Mouse (Mus musculus) spleen, adult 2 months (tissue): ENCODE results near the gene Tmed9. TPM values are rescaled to one million over a fixed set of nuclear protein-coding genes. Genes with fewer than 3 reads are reported as not detected.

Experiments used
- DNase-seq, 2 experiments: peaks; one replicate each; pipeline versions ENCODE4 v3.0.0 to v3.0.0-alpha.2; 2012 to 2021; ENCODE audit warnings: low spot score in 2 of 2, low read depth in 1 of 2
- H3K27ac ChIP-seq: fragments of 200-500 bp; 2 replicates; pipeline ENCODE4 v1.5.1; 2012; ENCODE audit warnings: low read length, inconsistent platforms; ENCODE audit not compliant: insufficient read depth
- H3K27me3 ChIP-seq: fragments of 200-500 bp; 2 replicates; pipeline ENCODE4 v1.6.1; 2012; ENCODE audit warnings: mild to moderate bottlenecking, moderate library complexity, low read length, inconsistent platforms; ENCODE audit not compliant: control insufficient read depth, insufficient read depth
- H3K36me3 ChIP-seq: fragments of 200-500 bp; 2 replicates; pipeline ENCODE4 v1.6.1; 2012; ENCODE audit warnings: mild to moderate bottlenecking, low read length, inconsistent platforms; ENCODE audit not compliant: control insufficient read depth, insufficient read depth
- H3K4me1 ChIP-seq: fragments of 200-500 bp; 2 replicates; pipeline ENCODE4 v1.6.1; 2011; ENCODE audit warnings: inconsistent platforms; ENCODE audit not compliant: control insufficient read depth, insufficient read depth, insufficient read length
- H3K4me3 ChIP-seq: fragments of 200-500 bp; 2 replicates; pipeline ENCODE4 v1.5.1; 2011; ENCODE audit warnings: mild to moderate bottlenecking, inconsistent platforms; ENCODE audit not compliant: insufficient read depth, insufficient read length; ENCODE audit errors: extremely low read depth
- CTCF ChIP-seq: fragments of 200-500 bp; IDR thresholded peaks from 2 replicates; pipeline ENCODE4 v1.5.1; 2011; ENCODE audit warnings: mild to moderate bottlenecking, inconsistent platforms; ENCODE audit not compliant: insufficient read depth, insufficient read length, insufficient replicate concordance; ENCODE audit errors: extremely low read depth
- POLR2A ChIP-seq: fragments of 200-500 bp; IDR thresholded peaks from 2 replicates; pipeline ENCODE4 v1.6.1; 2011; ENCODE audit warnings: low read depth, low read length, inconsistent platforms
- WGBS: fragments of 180-500 bp; shearing (Covaris S2); methylation state at CpG from one replicate; pipeline ENCODE4 v1.1.7; 2018; 5-methylcytosine and 5-hydroxymethylcytosine counted together
- polyA plus RNA-seq: library from polyadenylated mRNA; depleted of rRNA; stranded (reverse); fragments of >200 nt; gene quantifications from 2 replicates; pipeline ENCODE4 v1.2.3, GENCODE M21; 2012

Gene Tmed9
- polyA plus RNA-seq, 1 experiment, result 45.7 TPM

DNA sequence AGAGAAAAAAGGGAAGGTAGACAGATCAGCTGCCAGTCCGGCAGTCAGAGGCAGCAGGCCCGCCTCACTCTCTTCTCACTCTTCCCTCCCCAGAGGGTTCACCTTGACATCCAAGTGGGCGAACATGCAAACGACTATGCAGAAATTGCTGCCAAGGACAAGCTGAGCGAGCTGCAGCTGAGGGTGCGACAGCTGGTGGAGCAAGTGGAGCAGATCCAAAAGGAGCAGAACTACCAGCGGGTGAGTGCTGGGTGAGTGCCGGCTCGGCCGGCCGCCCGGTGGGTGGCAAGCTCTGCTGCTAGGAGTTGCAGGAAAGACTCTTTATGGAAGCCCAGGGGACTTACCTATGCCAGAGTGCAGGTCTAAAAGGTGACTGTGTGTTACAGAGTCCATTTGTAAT, 21.8 kb downstream of the Tmed9 start:
- Histone ChIP-seq H3K27me3 (no peaks in the 10 kb centered on the region), H3K27ac (no peak overlapping the region), H3K36me3 (peaks cover 24% of the 10 kb centered on the region), H3K4me3 (no peak overlapping the region), H3K4me1 (peaks cover 5% of the 10 kb centered on the region; the same call in 1 of the 2 replicates)
- DNase-seq, result no peak
- WGBS, result 92% methylated on average over 12 of the region's 12 CpGs
- no peak for TF ChIP-seq CTCF
- no peak for TF ChIP-seq POLR2A

DNA sequence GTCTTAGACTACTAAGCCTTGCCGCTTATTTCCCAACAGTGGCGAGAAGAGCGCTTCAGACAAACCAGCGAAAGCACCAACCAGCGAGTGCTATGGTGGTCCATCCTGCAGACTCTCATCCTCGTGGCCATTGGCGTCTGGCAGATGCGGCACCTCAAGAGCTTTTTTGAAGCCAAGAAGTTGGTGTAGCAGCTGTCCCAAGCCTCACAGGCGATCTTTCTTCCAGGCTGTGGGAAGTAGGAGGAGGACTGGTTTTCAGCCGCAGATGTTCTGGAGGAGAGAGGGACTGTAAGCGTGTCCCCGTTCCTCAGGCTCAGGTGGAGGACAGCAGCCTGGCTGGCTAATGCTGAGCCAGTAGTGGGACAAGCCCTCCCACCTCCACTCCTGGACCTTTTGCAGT, 23.3 kb downstream of the Tmed9 start:
- DNase-seq, result no peak
- Histone ChIP-seq H3K27ac (no peak overlapping the region), H3K4me3 (no peak overlapping the region), H3K27me3 (no peaks in the 10 kb centered on the region), H3K4me1 (peaks cover 5% of the 10 kb centered on the region; the same call in 1 of the 2 replicates), H3K36me3 (peaks cover 24% of the 10 kb centered on the region)
- TF ChIP-seq POLR2A (no peak), CTCF (no peak)
- WGBS, result 94% methylated on average over 12 of the region's 12 CpGs

DNA sequence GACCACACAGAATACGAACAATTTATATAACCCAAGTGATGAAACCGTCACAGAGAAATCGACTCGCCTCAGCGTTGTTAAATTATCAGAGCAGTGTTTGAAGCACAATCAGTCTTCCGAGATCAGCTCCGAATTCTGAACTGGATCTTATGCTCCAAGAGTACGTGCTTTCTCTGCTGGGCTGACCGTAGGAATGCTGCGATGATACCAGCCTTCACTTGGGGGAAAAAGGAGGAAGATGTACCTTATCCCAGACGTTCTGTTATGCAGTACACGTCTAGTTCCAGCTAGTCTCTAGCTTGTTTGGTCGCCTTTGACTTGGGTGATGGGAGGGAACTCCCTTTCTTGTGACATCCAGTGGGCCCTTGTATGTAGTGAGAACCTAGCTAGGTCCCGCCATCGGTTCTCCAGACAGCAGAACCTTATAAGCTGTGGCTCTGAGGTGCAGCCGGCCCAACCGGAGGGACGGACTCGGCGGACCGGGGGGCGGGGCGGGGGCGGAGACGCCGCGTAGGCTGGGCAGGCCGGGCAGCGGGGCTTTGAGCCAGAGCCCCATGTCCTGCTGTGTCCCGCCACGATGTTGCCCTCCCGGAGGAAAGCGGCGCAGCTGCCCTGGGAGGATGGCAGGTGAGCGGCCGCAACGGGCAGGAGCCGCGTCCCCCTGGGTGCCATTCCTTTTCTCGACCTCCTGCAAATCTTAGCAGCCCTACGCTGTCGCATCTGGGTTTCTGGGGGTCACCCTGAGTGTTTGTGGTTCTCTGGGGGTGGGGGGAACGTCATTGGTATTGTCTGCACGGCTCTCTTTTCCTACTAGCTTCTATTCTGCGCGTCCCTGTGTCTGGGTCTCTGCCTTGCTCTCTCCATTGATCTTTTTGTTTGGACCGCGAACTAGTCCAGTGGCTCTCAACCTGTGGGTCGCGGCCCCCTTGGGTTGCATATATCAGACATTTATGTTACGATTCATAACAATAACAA, 26.3 kb downstream of the Tmed9 start, which contains the start of gene B4galt7:
B4galt7 (plus strand) TSS at position 331 of the 975 bp plus-strand sequence.
- Histone ChIP-seq H3K4me3 (peak within 1 kb of the TSS; percentile 96), H3K36me3 (peaks cover 25% of the 10 kb centered on the region), H3K27ac (peak within 1 kb of the TSS; percentile 62), H3K27me3 (no peaks in the 10 kb centered on the region), H3K4me1 (peaks cover 5% of the 10 kb centered on the region; the same call in 1 of the 2 replicates)
- TF ChIP-seq CTCF (no peak), POLR2A (peak; percentile 22)
- peak; percentile 31 to 76 for DNase-seq
- 6% methylated on average over 47 of the region's 51 CpGs for WGBS

DNA sequence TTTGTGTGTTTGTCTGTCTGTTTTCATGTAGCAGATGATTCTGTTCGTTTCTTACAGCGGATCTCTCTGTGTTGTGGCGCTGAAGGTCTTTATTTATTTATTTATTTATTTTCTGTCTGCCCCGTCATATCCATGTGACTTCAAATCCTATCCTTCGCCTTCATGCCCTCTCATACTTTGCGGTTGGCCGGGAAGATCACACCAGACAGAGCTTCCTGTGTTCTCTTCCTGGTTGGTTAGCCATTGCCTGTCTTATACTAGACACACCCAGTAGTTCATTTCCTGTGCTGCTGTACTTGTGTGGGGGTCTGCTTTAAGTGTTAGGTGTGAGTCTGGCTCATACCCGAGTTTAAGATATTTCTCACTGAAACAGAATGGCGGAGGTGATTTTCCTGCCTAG, 27.1 kb downstream of the Tmed9 start:
- Histone ChIP-seq H3K36me3 (peaks cover 19% of the 10 kb centered on the region), H3K27ac (peak overlapping the region; percentile 62), H3K4me3 (peak overlapping the region; percentile 96; the same call in 1 of the 2 replicates), H3K27me3 (no peaks in the 10 kb centered on the region), H3K4me1 (peaks cover 5% of the 10 kb centered on the region; the same call in 1 of the 2 replicates)
- DNase-seq, result peak in 1 of 2 experiments; percentile 18
- 2% methylated on average over 9 of the region's 9 CpGs for WGBS
- TF ChIP-seq CTCF (no peak), POLR2A (no peak)

DNA sequence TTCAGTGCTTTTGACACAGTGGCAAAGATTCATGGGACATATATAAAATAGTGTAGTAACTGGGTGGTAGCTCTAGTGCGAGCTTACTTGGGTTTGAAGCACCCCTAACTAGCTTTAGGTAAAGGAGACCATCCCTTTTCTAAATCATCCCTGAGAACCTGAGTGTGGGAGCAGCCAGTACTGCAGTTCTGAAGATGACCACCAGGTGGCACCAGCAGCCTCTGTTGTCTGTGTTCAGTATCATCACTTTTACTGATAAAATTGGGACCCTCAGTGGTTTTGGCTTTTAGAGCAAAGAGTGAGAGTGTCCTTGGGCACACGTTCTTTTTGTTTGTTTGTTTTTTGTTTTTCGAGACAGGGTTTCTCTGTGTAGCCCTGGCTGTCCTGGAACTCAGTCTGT, 28.1 kb downstream of the Tmed9 start:
- no peak overlapping the region for H3K4me3 ChIP-seq
- TF ChIP-seq CTCF (peak; percentile 82; the same call in 1 of the 2 replicates), POLR2A (no peak)
- peaks cover 13% of the 10 kb centered on the region for H3K36me3 ChIP-seq
- H3K27ac ChIP-seq, result no peak overlapping the region
- peak in 1 of 2 experiments; percentile 78 for DNase-seq
- WGBS, result 3% methylated on average over 3 of the region's 3 CpGs
- no peaks in the 10 kb centered on the region for H3K27me3 ChIP-seq
- H3K4me1 ChIP-seq, result peaks cover 5% of the 10 kb centered on the region; the same call in 1 of the 2 replicates

DNA sequence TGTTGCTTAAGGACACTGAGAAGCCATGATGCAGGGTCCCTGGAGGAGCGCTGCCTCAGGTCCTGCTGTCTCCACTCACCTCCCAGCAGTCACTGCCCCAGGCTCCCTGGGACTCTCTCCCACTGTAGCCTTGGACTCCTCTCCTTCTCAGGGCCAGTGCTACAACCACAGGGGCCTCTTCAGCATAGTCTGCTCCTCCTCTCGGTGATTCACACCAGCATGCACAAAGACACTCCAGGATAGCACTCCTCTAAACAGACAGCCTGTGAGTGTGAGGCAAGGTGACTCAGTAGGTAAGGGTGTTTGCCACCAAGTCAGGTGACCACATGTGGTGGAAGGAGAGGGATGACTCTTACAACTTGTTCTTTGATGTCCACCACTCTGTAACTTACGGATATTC, 31.1 kb downstream of the Tmed9 start:
- TF ChIP-seq CTCF (no peak), POLR2A (no peak)
- H3K4me3 ChIP-seq, result no peak overlapping the region
- peaks cover 22% of the 10 kb centered on the region for H3K36me3 ChIP-seq
- DNase-seq, result no peak
- 90% methylated on average over 3 of the region's 3 CpGs for WGBS
- peaks cover 1% of the 10 kb centered on the region; the same call in 1 of the 2 replicates for H3K4me1 ChIP-seq
- no peak overlapping the region for H3K27ac ChIP-seq
- H3K27me3 ChIP-seq, result no peaks in the 10 kb centered on the region

DNA sequence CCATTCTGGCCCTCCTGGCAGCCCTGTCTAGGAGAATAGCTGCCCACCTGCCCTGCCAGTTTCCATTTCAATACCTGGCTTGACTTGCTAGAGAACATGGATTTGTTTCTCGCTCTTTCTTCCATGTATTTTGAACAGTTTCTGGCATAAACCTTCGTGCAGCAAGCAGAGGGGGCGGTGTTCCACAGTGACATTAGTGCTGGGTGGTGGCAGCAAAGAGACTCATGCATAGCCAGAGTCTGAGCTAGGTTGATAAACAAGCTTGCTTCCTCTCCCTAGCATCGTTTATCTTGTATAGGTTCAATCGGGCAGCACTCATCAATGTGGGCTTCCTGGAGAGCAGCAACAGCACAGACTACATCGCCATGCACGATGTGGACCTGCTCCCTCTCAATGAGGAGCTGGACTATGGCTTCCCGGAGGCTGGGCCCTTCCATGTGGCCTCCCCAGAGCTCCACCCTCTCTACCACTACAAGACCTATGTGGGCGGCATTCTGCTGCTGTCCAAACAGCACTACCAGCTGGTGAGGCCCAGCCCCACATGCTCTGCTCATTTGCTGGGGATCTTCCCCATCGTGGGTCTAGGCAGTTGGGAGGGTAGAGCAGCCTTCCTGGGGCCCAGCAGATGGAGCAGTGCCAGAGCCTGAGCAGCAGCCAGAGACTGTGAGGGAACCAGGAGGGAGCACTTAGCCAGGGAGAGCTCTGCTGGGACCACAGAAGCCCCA, 33.5 kb downstream of the Tmed9 start:
- H3K27me3 ChIP-seq, result no peaks in the 10 kb centered on the region
- H3K4me3 ChIP-seq, result no peak overlapping the region
- no peak for TF ChIP-seq POLR2A
- no peak for TF ChIP-seq CTCF
- 86% methylated on average over 10 of the region's 10 CpGs for WGBS
- H3K27ac ChIP-seq, result no peak overlapping the region
- peaks cover 28% of the 10 kb centered on the region for H3K36me3 ChIP-seq
- H3K4me1 ChIP-seq, result no peaks in the 10 kb centered on the region
- no peak for DNase-seq
